Mouse (Mus musculus): ENCODE measurements around the gene Mpo. TPM values are rescaled to one million over a fixed set of nuclear protein-coding genes. Genes with fewer than 3 reads are reported as not detected.

Gene Mpo
- polyA plus RNA-seq, 1 experiment from 2014 or later, result 474 TPM

DNA sequence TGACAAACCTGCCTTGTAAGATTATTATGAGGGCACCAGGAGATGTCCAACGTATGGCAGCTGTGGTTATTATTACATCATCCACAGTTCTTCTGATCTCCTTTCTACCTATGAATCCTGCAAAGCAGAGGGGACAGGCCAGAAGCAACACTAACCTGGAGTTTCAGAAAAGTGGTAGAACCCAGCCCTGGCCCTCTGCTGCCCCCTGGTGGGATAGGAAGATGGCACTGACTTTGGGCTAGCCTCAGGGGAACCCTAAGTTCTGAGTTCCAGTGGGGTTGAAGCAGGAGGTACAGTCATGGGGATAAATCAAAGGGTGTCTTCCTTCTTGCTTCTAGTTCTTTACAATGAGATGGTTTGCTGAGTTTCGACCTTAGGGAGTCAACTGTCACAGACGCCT, 22.4 kb upstream of the Mpo start:
- Histone ChIP-seq H3K4me3 (replicated peaks) (no peak overlapping the region), H3K36me3 (replicated peaks) (no peaks in the 10 kb centered on the region), H3K9me3 (replicated peaks) (no peaks in the 10 kb centered on the region), H3K27ac (replicated peaks) (no peak overlapping the region), H3K4me2 (no peak overlapping the region), H3K9ac (no peak overlapping the region), H3K4me1 (replicated peaks) (peaks cover 7% of the 10 kb centered on the region; the same call in 1 of the 2 replicates), H3K27me3 (peaks cover 13% of the 10 kb centered on the region)
- 44% methylated on average over 3 of the region's 3 CpGs for WGBS (ENCODE audit: insufficient replicate concordance)
- ATAC-seq (ENCODE audit: insufficient read depth), result no peak

GRCm38 (mm10) chr11:87772354-87772753, 21.0 kb upstream of the Mpo start:
- Histone ChIP-seq H3K4me2 (no peak overlapping the region), H3K9me3 (replicated peaks) (no peaks in the 10 kb centered on the region), H3K4me3 (replicated peaks) (no peak overlapping the region), H3K4me1 (replicated peaks) (peaks cover 9% of the 10 kb centered on the region; the same call in 1 of the 2 replicates), H3K27me3 (no peaks in the 10 kb centered on the region), H3K36me3 (replicated peaks) (no peaks in the 10 kb centered on the region), H3K9ac (no peak overlapping the region), H3K27ac (replicated peaks) (no peak overlapping the region)
- ATAC-seq (ENCODE audit: insufficient read depth), result no peak
- WGBS (ENCODE audit: insufficient replicate concordance), result 81% methylated on average over 3 of the region's 3 CpGs

DNA sequence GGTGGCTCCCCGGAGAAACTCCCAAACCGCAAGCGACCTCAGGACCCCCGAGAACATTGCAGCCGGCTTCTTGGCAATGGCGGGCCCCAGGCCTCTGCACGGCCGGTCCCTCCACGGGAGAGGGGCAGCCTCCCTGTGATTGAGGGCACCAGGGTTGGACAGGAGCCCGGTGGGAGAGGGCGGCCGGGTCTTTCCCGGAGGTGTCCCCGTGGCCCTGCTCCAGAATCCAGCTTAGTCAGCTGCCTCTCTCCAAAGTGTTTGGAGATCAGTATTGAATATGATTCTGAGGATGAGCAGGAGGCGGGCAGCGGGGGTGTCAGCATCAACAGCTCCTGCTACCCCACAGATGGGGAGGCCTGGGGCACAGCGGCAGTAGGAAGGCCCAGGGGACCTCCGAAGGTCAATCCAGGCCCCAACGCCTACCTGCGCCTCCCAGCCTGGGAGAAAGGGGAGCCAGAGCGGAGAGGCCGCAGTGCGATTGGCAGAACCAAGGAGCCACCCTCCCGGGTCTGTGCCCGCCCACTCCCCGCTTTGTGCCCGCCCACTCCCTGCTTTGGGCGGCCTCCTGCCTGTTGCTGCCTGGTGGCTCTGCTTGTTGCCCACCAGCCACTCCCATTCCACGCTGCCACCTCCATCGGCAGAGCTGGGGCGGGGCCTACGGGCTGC, 15.1 kb upstream of the Mpo start:
- no peak overlapping the region for H3K27ac ChIP-seq (replicated peaks)
- H3K9ac ChIP-seq, result no peak overlapping the region
- no peaks in the 10 kb centered on the region for H3K36me3 ChIP-seq (replicated peaks)
- peak overlapping the region; percentile 60 for H3K4me2 ChIP-seq
- peak overlapping the region; percentile 33 for H3K4me3 ChIP-seq (replicated peaks)
- H3K4me1 ChIP-seq (replicated peaks), result peaks cover 16% of the 10 kb centered on the region
- 26% methylated on average over 30 of the region's 32 CpGs for WGBS (ENCODE audit: insufficient replicate concordance)
- H3K9me3 ChIP-seq (replicated peaks), result no peaks in the 10 kb centered on the region
- peak; percentile 28 for ATAC-seq (ENCODE audit: insufficient read depth)
- no peaks in the 10 kb centered on the region for H3K27me3 ChIP-seq

DNA sequence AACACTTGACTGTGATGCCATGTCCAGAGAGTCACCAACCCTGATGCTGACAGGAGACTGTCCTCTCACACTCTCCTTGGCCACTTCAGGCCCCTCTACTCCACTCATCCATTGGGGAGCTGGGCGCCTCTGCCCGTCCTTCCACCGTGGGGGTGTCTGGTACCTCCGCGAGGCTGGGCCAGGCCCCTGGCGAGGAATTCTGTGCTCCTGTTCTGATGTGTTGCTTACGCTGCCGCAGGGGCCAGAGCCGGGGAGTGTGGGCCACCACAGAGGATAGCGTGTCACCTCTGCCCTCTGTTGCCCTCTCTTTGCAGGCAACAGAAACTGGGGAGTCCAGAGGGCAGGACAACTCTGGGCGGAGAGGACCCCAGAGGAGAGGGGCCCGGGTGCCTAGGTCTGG, 14.5 kb upstream of the Mpo start:
- WGBS (ENCODE audit: insufficient replicate concordance), result 54% methylated on average over 12 of the region's 12 CpGs
- Histone ChIP-seq H3K36me3 (replicated peaks) (no peaks in the 10 kb centered on the region), H3K9me3 (replicated peaks) (no peaks in the 10 kb centered on the region), H3K4me3 (replicated peaks) (peak overlapping the region; percentile 33), H3K27ac (replicated peaks) (no peak overlapping the region), H3K27me3 (no peaks in the 10 kb centered on the region), H3K9ac (no peak overlapping the region), H3K4me1 (replicated peaks) (peaks cover 16% of the 10 kb centered on the region), H3K4me2 (peak overlapping the region; percentile 60)
- ATAC-seq (ENCODE audit: insufficient read depth), result no peak

GRCm38 (mm10) chr11:87779392-87779791, 14.0 kb upstream of the Mpo start:
- peaks cover 16% of the 10 kb centered on the region for H3K4me1 ChIP-seq (replicated peaks)
- H3K9ac ChIP-seq, result no peak overlapping the region
- H3K4me2 ChIP-seq, result no peak overlapping the region
- no peak for ATAC-seq (ENCODE audit: insufficient read depth)
- no peaks in the 10 kb centered on the region for H3K36me3 ChIP-seq (replicated peaks)
- H3K27me3 ChIP-seq, result no peaks in the 10 kb centered on the region
- H3K9me3 ChIP-seq (replicated peaks), result no peaks in the 10 kb centered on the region
- 55% methylated on average over 4 of the region's 4 CpGs for WGBS (ENCODE audit: insufficient replicate concordance)
- no peak overlapping the region for H3K4me3 ChIP-seq (replicated peaks)
- no peak overlapping the region for H3K27ac ChIP-seq (replicated peaks)

DNA sequence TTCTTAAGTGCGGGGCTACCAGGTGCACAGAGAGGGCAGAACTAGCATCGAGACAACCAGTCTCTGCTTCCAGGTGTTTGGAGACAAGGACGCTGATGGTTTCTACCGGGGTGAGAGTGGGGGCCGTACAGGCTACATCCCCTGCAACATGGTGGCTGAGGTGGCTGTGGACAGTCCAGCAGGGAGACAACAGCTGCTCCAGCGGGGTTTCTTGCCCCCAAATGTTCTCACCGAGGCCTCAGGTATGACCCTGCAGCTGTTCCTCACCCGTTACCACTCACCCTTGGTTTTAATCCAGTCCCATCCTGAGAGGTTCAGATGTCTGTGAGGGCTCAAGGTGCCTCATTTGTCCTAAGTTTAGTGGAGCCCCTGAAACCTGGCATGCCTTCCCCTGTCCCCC, 13.3 kb upstream of the Mpo start:
- Histone ChIP-seq H3K27ac (replicated peaks) (no peak overlapping the region), H3K36me3 (replicated peaks) (no peaks in the 10 kb centered on the region), H3K4me2 (no peak overlapping the region), H3K4me1 (replicated peaks) (peaks cover 16% of the 10 kb centered on the region), H3K9ac (no peak overlapping the region), H3K9me3 (replicated peaks) (no peaks in the 10 kb centered on the region), H3K27me3 (no peaks in the 10 kb centered on the region), H3K4me3 (replicated peaks) (no peak overlapping the region)
- WGBS (ENCODE audit: insufficient replicate concordance), result 70% methylated on average over 8 of the region's 8 CpGs
- ATAC-seq (ENCODE audit: insufficient read depth), result no peak

DNA sequence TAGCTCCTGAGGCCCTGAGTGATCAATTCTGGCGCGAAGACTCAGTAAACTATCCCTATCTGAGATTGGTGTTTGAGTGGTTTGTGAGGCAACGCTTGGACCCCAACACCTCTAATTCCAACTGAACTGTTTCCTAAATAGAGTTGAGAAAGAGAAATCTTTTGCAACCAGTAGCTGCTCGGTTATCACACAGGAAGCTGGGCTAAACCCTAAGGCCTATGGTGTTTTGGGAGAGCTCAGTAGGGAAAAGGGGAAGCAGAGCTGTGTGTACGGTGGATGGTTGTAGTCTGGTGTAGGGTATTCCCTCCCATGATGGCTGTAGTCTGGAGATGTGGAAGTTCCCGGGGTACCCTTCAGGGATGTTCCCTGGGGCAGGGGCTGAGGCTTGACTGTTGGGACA, 3.3 kb upstream of the Mpo start:
- Histone ChIP-seq H3K4me2 (no peak overlapping the region), H3K4me1 (replicated peaks) (0 out of 2 replicates have a peak, but pooled peaks cover 3% of the 10 kb centered on the region), H3K9ac (no peak overlapping the region), H3K36me3 (replicated peaks) (no peaks in the 10 kb centered on the region), H3K27ac (replicated peaks) (no peak overlapping the region), H3K9me3 (replicated peaks) (no peaks in the 10 kb centered on the region), H3K4me3 (replicated peaks) (no peak overlapping the region), H3K27me3 (peaks cover 13% of the 10 kb centered on the region)
- 24% methylated on average over 6 of the region's 6 CpGs for WGBS (ENCODE audit: insufficient replicate concordance)
- no peak for ATAC-seq (ENCODE audit: insufficient read depth)

- ATAC-seq (ENCODE audit: insufficient read depth), result no peak
- 69% methylated on average over 22 of the region's 22 CpGs for WGBS (ENCODE audit: insufficient replicate concordance)
- H3K36me3 ChIP-seq (replicated peaks), result no peaks in the 10 kb centered on the region
- H3K9ac ChIP-seq, result no peak overlapping the region
- no peak overlapping the region for H3K4me3 ChIP-seq (replicated peaks)
- H3K27me3 ChIP-seq, result no peaks in the 10 kb centered on the region
- H3K4me2 ChIP-seq, result no peak overlapping the region; the same call in 1 of the 2 replicates
- H3K4me1 ChIP-seq (replicated peaks), result no peaks in the 10 kb centered on the region
- no peak overlapping the region for H3K27ac ChIP-seq (replicated peaks)
- H3K9me3 ChIP-seq (replicated peaks), result no peaks in the 10 kb centered on the region
Observed at GRCm38 (mm10) chr11:87801711-87802275, 8.4 kb downstream of the Mpo start.

GRCm38 (mm10) chr11:87802621-87803020, 9.2 kb downstream of the Mpo start:
- Histone ChIP-seq H3K4me3 (replicated peaks) (no peak overlapping the region), H3K27ac (replicated peaks) (no peak overlapping the region), H3K36me3 (replicated peaks) (no peaks in the 10 kb centered on the region), H3K9me3 (replicated peaks) (no peaks in the 10 kb centered on the region), H3K4me1 (replicated peaks) (no peaks in the 10 kb centered on the region), H3K27me3 (no peaks in the 10 kb centered on the region), H3K4me2 (no peak overlapping the region), H3K9ac (no peak overlapping the region)
- no peak for ATAC-seq (ENCODE audit: insufficient read depth)
- 56% methylated on average over 14 of the region's 14 CpGs for WGBS (ENCODE audit: insufficient replicate concordance)

- H3K4me1 ChIP-seq (replicated peaks), result no peaks in the 10 kb centered on the region
- H3K4me3 ChIP-seq (replicated peaks), result no peak overlapping the region
- WGBS (ENCODE audit: insufficient replicate concordance), result 27% methylated on average over 1 of the region's 1 CpGs
- H3K27me3 ChIP-seq, result no peaks in the 10 kb centered on the region
- H3K36me3 ChIP-seq (replicated peaks), result no peaks in the 10 kb centered on the region
- H3K9me3 ChIP-seq (replicated peaks), result no peaks in the 10 kb centered on the region
- no peak overlapping the region for H3K4me2 ChIP-seq
- ATAC-seq (ENCODE audit: insufficient read depth), result no peak
- H3K27ac ChIP-seq (replicated peaks), result no peak overlapping the region
- no peak overlapping the region for H3K9ac ChIP-seq
Observed at GRCm38 (mm10) chr11:87805448-87805847, 12.1 kb downstream of the Mpo start.

- Histone ChIP-seq H3K4me2 (no peak overlapping the region), H3K27ac (replicated peaks) (no peak overlapping the region), H3K4me1 (replicated peaks) (no peaks in the 10 kb centered on the region), H3K36me3 (replicated peaks) (no peaks in the 10 kb centered on the region), H3K9ac (no peak overlapping the region), H3K27me3 (no peaks in the 10 kb centered on the region; the same call in 1 of the 2 replicates), H3K4me3 (replicated peaks) (no peak overlapping the region), H3K9me3 (replicated peaks) (no peaks in the 10 kb centered on the region)
- 64% methylated on average over 6 of the region's 6 CpGs for WGBS (ENCODE audit: insufficient replicate concordance)
- ATAC-seq (ENCODE audit: insufficient read depth), result no peak
Observed at GRCm38 (mm10) chr11:87807433-87807832, 14.1 kb downstream of the Mpo start.

- WGBS (ENCODE audit: insufficient replicate concordance), result 13% methylated on average over 7 of the region's 7 CpGs
- Histone ChIP-seq H3K27ac (replicated peaks) (no peak overlapping the region), H3K4me3 (replicated peaks) (no peak overlapping the region), H3K4me1 (replicated peaks) (no peaks in the 10 kb centered on the region), H3K36me3 (replicated peaks) (no peaks in the 10 kb centered on the region), H3K9me3 (replicated peaks) (no peaks in the 10 kb centered on the region), H3K9ac (no peak overlapping the region), H3K27me3 (no peaks in the 10 kb centered on the region; the same call in 1 of the 2 replicates), H3K4me2 (no peak overlapping the region)
- ATAC-seq (ENCODE audit: insufficient read depth), result no peak
Observed at GRCm38 (mm10) chr11:87808236-87808635, 14.9 kb downstream of the Mpo start.

All from liver, embryonic 15.5 days (tissue).